Mouse (Mus musculus) hindbrain, embryonic 12.5 days (tissue): ENCODE results near the gene Osbpl10. TPM values are rescaled to one million over a fixed set of nuclear protein-coding genes. Genes with fewer than 3 reads are reported as not detected.

Experiments used
- ATAC-seq: fragments of 200-750 bp; cut with Nextera tagmentation; 2 replicates; pipeline ENCODE4 v1.8.0; 2017; ENCODE audit warnings: moderate TSS enrichment; ENCODE audit not compliant: low FRiP score
- H3K27ac ChIP-seq: fragments of 300-500 bp; sonication (generic); 2 replicates; pipeline ENCODE4 v1.5.1; 2016; ENCODE audit warnings: mild to moderate bottlenecking
- H3K27me3 ChIP-seq: fragments of 300-500 bp; sonication (generic); 2 replicates; pipeline ENCODE4 v1.6.1; 2016; ENCODE audit warnings: mild to moderate bottlenecking
- H3K36me3 ChIP-seq: fragments of 300-500 bp; sonication (generic); 2 replicates; pipeline ENCODE4 v1.6.1; 2016; ENCODE audit warnings: mild to moderate bottlenecking
- H3K4me1 ChIP-seq: fragments of 300-500 bp; sonication (generic); 2 replicates; pipeline ENCODE4 v1.6.1; 2016
- H3K4me2 ChIP-seq: fragments of 300-500 bp; sonication (generic); replicated peaks from 2 replicates; pipeline ENCODE4 v1.6.1; 2016; ENCODE audit warnings: mild to moderate bottlenecking
- H3K4me3 ChIP-seq: fragments of 300-500 bp; sonication (generic); 2 replicates; pipeline ENCODE4 v1.5.1; 2016; ENCODE audit warnings: mild to moderate bottlenecking
- H3K9ac ChIP-seq: fragments of 300-500 bp; sonication (generic); 2 replicates; pipeline ENCODE4 v1.6.1; 2016; ENCODE audit warnings: mild to moderate bottlenecking, moderate library complexity
- H3K9me3 ChIP-seq: fragments of 300-500 bp; sonication (generic); replicated peaks from 2 replicates; pipeline ENCODE4 v1.6.1; 2016; ENCODE audit warnings: mild to moderate bottlenecking
- WGBS: fragments of 180-500 bp; shearing (Covaris S2); methylation state at CpG from one replicate; pipeline ENCODE4 v1.1.7; 2016; 5-methylcytosine and 5-hydroxymethylcytosine counted together
- polyA plus RNA-seq: library from polyadenylated mRNA; unstranded; fragments of >200 nt; fragmentation: Nextera tagmentation; extraction: Ambion mirVana; gene quantifications from 2 replicates; pipeline ENCODE4 v1.2.1, GENCODE M21; 2016

Osbpl10 gene
- 2.9 and 3.3 TPM in 2 replicates for polyA plus RNA-seq

DNA sequence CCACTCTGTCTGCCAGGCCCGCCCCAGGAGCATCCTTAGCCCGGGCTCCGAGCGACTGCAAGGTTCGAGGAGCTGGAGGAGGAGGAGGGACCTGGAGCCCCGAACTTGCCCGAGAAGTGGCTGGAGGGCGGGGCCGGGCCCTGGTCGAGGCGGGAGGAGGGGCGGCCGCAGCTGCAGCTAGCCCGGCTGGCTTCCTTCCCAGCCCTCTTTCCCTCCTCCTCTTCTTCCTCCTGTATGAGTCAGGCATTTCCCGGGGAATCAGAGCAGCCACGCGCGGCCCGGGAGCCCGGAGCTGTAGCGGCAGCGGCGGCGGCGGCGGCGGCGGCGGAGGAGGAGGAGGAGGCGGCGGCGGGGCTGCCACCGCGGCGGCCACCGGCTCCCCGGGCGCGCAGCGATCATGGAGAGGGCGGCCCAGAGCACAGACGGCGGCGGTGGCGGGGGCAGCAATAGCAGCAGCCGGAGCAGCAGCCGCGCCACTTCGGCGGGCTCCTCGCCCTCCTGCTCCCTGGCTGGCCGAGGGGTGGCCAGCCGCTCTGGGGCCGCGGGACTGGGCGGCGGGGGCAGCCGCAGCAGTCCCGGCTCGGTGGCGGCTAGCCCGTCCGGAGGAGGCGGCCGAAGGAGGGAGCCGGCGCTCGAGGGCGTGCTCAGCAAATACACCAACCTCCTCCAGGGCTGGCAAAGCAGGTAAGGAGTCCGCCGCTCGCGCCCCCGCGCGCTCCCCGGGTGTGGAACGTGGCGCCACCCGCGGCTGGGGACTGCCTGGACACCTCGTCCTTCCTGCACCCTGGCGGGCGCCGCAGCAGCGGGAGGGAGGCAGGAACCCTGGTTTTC is at the start of gene Osbpl10:
Gene Osbpl10, plus strand, starts transcription at position 289 of the 831 bp plus-strand sequence.
- ATAC-seq: peak; percentile 90
- H3K36me3 ChIP-seq: no peaks in the 10 kb centered on the region
- under 1% methylated on average over 53 of the region's 86 CpGs for WGBS

GRCm38 (mm10) chr9:114930464-114931090 is 47.8 kb upstream of the Osbpl10 start:
- H3K9ac ChIP-seq: no peak overlapping the region
- H3K4me2 ChIP-seq: no peak overlapping the region
- H3K4me3 ChIP-seq: no peak overlapping the region
- H3K9me3 ChIP-seq: no peaks in the 10 kb centered on the region
- H3K27me3 ChIP-seq: no peaks in the 10 kb centered on the region
- H3K4me1 ChIP-seq: peaks cover 10% of the 10 kb centered on the region
- no peaks in the 10 kb centered on the region for H3K36me3 ChIP-seq
- WGBS: 74% methylated on average over 9 of the region's 9 CpGs
- no peak for ATAC-seq
- no peak overlapping the region; the same call in 1 of the 2 replicates for H3K27ac ChIP-seq

More for the DNA sequence above, at the start of gene Osbpl10:
- Histone ChIP-seq H3K27ac (peak within 1 kb of the TSS; percentile 86), H3K27me3 (peaks cover 31% of the 10 kb centered on the region), H3K9ac (peak within 1 kb of the TSS; percentile 89), H3K4me3 (peak within 1 kb of the TSS; percentile 79), H3K9me3 (no peaks in the 10 kb centered on the region), H3K4me1 (peaks cover 15% of the 10 kb centered on the region), H3K4me2 (peak within 1 kb of the TSS; percentile 91)

GRCm38 (mm10) chr9:114932607-114933006 is 45.8 kb upstream of the Osbpl10 start:
- no peaks in the 10 kb centered on the region for H3K27me3 ChIP-seq
- no peak for ATAC-seq
- H3K27ac ChIP-seq: no peak overlapping the region
- no peaks in the 10 kb centered on the region for H3K36me3 ChIP-seq
- 0 out of 2 replicates have a peak overlapping the region, but pooled peaks have one; percentile 69 for H3K9ac ChIP-seq
- H3K4me1 ChIP-seq: peaks cover 10% of the 10 kb centered on the region
- 26% methylated on average over 13 of the region's 13 CpGs for WGBS
- peak overlapping the region; percentile 65 for H3K4me3 ChIP-seq
- peak overlapping the region; percentile 77 for H3K4me2 ChIP-seq
- H3K9me3 ChIP-seq: no peaks in the 10 kb centered on the region

DNA sequence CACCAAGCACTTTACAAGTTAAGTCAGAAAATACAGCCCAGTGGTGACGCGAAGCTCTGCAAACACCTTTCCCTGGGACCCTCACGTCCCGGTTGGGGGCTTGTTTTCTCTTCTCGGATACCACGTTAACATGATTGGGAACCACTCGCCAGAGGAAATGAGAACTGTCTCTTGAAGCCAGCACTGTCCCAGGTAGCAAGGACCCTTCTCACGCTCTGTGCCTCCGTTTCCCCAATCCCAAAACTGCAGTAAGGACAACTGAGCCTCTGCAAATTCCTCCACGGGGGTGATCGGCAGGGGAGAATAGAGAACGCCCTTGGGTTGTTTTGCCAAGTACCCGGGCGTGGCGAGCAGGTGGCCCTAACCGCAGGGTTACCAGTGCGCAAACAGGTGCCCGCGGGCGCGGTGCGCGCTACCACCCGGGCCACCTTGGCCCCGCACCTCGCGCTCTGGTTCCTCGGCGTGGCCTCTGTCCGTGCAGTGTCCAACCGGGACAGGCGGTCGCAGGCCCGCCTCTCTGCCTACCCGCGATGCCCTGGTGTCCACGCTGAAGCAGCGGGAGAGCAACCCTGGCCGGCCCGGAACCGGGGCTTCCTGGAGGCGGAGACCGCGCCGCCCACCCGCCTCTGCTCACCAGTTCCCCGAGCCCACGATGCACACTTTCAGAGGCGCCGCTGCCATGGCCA is 45.2 kb upstream of the Osbpl10 start:
- H3K4me1 ChIP-seq: peaks cover 10% of the 10 kb centered on the region
- H3K9me3 ChIP-seq: no peaks in the 10 kb centered on the region
- peak overlapping the region; percentile 77 for H3K4me2 ChIP-seq
- H3K4me3 ChIP-seq: peak overlapping the region; percentile 65
- ATAC-seq: peak; percentile 39; the same call in 1 of the 2 replicates
- under 1% methylated on average over 41 of the region's 50 CpGs for WGBS
- no peaks in the 10 kb centered on the region for H3K36me3 ChIP-seq
- no peaks in the 10 kb centered on the region for H3K27me3 ChIP-seq
- peak overlapping the region; percentile 50; the same call in 1 of the 2 replicates for H3K27ac ChIP-seq
- peak overlapping the region; percentile 69 for H3K9ac ChIP-seq

DNA sequence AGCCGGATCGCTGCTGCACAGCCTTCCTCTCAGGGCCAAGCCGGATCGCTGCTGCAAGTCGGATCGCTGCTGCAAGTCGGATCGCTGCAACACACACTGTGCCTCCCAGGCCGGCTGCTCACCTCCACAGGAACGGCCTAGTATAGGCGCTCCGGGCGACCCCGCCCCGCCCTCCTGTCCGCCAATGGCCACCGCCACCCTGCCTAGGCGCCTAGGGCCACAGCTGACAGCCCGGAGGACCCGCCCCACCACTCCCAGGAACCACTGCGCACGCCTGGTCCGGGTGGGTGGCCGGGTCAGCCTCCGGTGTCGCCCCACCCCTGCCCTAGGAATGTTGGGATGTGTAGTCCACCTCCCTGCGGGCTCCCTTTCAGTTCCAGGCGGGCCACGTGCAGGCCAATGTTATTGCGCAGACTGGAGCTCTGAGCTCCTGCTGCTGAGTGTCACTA is 44.6 kb upstream of the Osbpl10 start, which contains the start of gene Gpd1l:
Gene Gpd1l, minus strand, starts transcription at position 265 of the 449 bp plus-strand sequence.
- under 1% methylated on average over 30 of the region's 30 CpGs for WGBS
- H3K27ac ChIP-seq: peak within 1 kb of the TSS; percentile 50; the same call in 1 of the 2 replicates
- peak within 1 kb of the TSS; percentile 69 for H3K9ac ChIP-seq
- no peaks in the 10 kb centered on the region for H3K27me3 ChIP-seq
- peaks cover 10% of the 10 kb centered on the region for H3K4me1 ChIP-seq
- peak; percentile 98 for ATAC-seq
- H3K4me3 ChIP-seq: peak within 1 kb of the TSS; percentile 65
- H3K36me3 ChIP-seq: no peaks in the 10 kb centered on the region
- H3K9me3 ChIP-seq: no peaks in the 10 kb centered on the region
- peak within 1 kb of the TSS; percentile 77 for H3K4me2 ChIP-seq

DNA sequence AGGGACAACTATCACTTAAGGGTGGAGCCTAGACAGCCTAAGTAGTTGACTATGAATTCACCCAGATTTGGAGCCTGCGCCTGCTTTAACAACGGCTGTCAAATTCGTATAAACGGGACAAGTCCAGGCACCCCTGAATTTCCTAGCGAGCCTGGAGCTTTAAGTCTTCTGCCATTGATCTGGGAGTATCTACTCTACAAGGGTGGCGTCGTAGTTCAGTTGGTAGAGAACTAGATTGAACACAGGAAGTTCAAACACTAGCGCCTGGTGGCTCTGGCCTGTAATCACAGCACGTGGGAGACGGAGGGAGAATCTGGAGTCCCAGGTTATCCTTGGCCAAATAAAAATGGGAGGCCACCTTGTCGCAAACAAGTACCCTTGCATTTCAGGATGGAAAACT is 44.1 kb upstream of the Osbpl10 start:
- Histone ChIP-seq H3K9ac (peak overlapping the region; percentile 69; the same call in 1 of the 2 replicates), H3K4me1 (peaks cover 10% of the 10 kb centered on the region), H3K27ac (no peak overlapping the region), H3K27me3 (no peaks in the 10 kb centered on the region), H3K4me3 (peak overlapping the region; percentile 65), H3K36me3 (no peaks in the 10 kb centered on the region), H3K4me2 (peak overlapping the region; percentile 77), H3K9me3 (no peaks in the 10 kb centered on the region)
- peak; percentile 38 for ATAC-seq
- 69% methylated on average over 11 of the region's 11 CpGs for WGBS

DNA sequence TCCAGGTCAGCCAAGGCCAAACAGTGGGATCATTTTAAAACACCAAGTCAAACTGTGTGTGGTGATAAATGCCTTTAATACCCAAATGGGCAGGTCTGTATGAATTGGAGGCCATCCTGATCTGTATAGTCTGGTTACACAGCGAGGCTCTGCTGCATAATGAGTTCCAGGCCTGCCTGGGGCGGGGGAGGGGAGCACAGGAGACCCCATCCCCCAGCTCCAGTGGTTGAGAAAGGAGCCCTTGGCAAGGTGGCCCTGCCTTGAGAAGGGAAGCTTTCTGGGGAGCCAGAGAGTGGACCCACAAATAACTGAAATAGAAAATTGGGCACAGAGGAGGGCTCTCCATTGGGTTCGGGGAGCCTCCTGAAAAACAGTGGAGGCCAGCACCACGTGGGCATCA is 43.0 kb upstream of the Osbpl10 start:
- Histone ChIP-seq H3K27me3 (no peaks in the 10 kb centered on the region), H3K4me2 (no peak overlapping the region), H3K4me3 (no peak overlapping the region), H3K4me1 (peaks cover 10% of the 10 kb centered on the region), H3K27ac (no peak overlapping the region), H3K9me3 (no peaks in the 10 kb centered on the region), H3K9ac (no peak overlapping the region), H3K36me3 (no peaks in the 10 kb centered on the region)
- WGBS: 75% methylated on average over 4 of the region's 4 CpGs
- ATAC-seq: no peak

- H3K9me3 ChIP-seq: no peaks in the 10 kb centered on the region
- WGBS: 77% methylated on average over 2 of the region's 2 CpGs
Observed at GRCm38 (mm10) chr9:114936687-114937086, 41.7 kb upstream of the Osbpl10 start.

DNA sequence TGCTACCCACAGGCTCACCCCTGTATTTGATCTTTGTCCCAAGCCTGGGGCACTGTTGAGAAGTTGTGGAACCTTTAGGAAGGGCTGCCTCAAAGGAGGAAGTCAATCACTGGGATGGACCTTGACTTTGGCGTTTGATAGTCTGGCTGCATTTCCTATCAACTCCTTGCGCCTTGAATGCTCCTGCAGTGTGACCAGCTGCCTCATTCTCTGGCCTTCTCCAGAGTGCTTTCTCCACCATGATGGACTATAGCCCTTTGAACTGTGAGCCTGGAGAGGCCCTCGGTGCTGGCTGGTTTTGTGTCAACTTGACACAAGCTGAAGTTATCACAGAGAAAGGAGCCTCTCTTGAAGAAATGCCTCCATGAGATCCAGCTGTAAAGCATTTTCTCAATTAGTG is 33.7 kb upstream of the Osbpl10 start:
- ATAC-seq: no peak
- Histone ChIP-seq H3K27ac (no peak overlapping the region), H3K27me3 (no peaks in the 10 kb centered on the region), H3K4me2 (no peak overlapping the region), H3K4me1 (no peaks in the 10 kb centered on the region), H3K9ac (no peak overlapping the region), H3K4me3 (no peak overlapping the region), H3K36me3 (no peaks in the 10 kb centered on the region), H3K9me3 (no peaks in the 10 kb centered on the region)
- 90% methylated on average over 3 of the region's 3 CpGs for WGBS

More at GRCm38 (mm10) chr9:114936687-114937086, 41.7 kb upstream of the Osbpl10 start:
- H3K27me3 ChIP-seq: no peaks in the 10 kb centered on the region
- no peak overlapping the region for H3K27ac ChIP-seq
- H3K4me1 ChIP-seq: peaks cover 10% of the 10 kb centered on the region
- no peak overlapping the region for H3K4me2 ChIP-seq
- H3K36me3 ChIP-seq: no peaks in the 10 kb centered on the region
- no peak overlapping the region for H3K9ac ChIP-seq
- no peak for ATAC-seq
- H3K4me3 ChIP-seq: no peak overlapping the region

- Histone ChIP-seq H3K4me1 (no peaks in the 10 kb centered on the region), H3K36me3 (no peaks in the 10 kb centered on the region), H3K9me3 (no peaks in the 10 kb centered on the region), H3K27me3 (no peaks in the 10 kb centered on the region), H3K4me2 (no peak overlapping the region), H3K4me3 (no peak overlapping the region), H3K9ac (no peak overlapping the region), H3K27ac (no peak overlapping the region)
- ATAC-seq: no peak
- WGBS: 88% methylated on average over 6 of the region's 6 CpGs
Observed at GRCm38 (mm10) chr9:114945576-114945975, 32.8 kb upstream of the Osbpl10 start.

GRCm38 (mm10) chr9:114948395-114948794 is 30.0 kb upstream of the Osbpl10 start:
- no peak overlapping the region for H3K4me2 ChIP-seq

GRCm38 (mm10) chr9:114952866-114953265 is 25.5 kb upstream of the Osbpl10 start:
- WGBS: 13% methylated on average over 1 of the region's 1 CpGs
- Histone ChIP-seq H3K27me3 (no peaks in the 10 kb centered on the region), H3K36me3 (no peaks in the 10 kb centered on the region), H3K4me1 (no peaks in the 10 kb centered on the region), H3K4me3 (no peak overlapping the region), H3K4me2 (no peak overlapping the region), H3K27ac (no peak overlapping the region), H3K9ac (no peak overlapping the region), H3K9me3 (no peaks in the 10 kb centered on the region)
- no peak for ATAC-seq

More at GRCm38 (mm10) chr9:114948395-114948794, 30.0 kb upstream of the Osbpl10 start:
- Histone ChIP-seq H3K9ac (no peak overlapping the region), H3K9me3 (no peaks in the 10 kb centered on the region), H3K27ac (no peak overlapping the region), H3K4me1 (no peaks in the 10 kb centered on the region), H3K27me3 (no peaks in the 10 kb centered on the region), H3K4me3 (no peak overlapping the region), H3K36me3 (no peaks in the 10 kb centered on the region)
- WGBS: 59% methylated on average over 5 of the region's 5 CpGs
- no peak for ATAC-seq
